Mouse (Mus musculus): ENCODE measurements around the gene Ankdd1b. TPM values are rescaled to one million over a fixed set of nuclear protein-coding genes. Genes with fewer than 3 reads are reported as not detected.
A peak's percentile ranks its signal among the peaks of the same experiment; 100 is the strongest.

The Ankdd1b gene
- total and polyA plus RNA-seq, 2 experiments: not detected

GRCm38 (mm10) chr13:96436921-96437320, 34.1 kb downstream of the Ankdd1b start:
- WGBS: 84% methylated on average over 1 of the region's 1 CpGs
- Histone ChIP-seq H3K9ac (ENCODE audit: low read depth, low read length) (no peak overlapping the region), H3K4me3 (ENCODE audit: insufficient read depth, low read depth, low read length) (no peak overlapping the region), H3K27me3 (ENCODE audit: control insufficient read depth, insufficient read depth, low read length) (no peaks in the 10 kb centered on the region), H3K36me3 (ENCODE audit: control insufficient read depth, insufficient read depth, low read length) (no peaks in the 10 kb centered on the region), H3K4me1 (ENCODE audit: control insufficient read depth, insufficient read depth, low read length) (no peaks in the 10 kb centered on the region; the same call in 1 of the 2 replicates), H3K79me2 (ENCODE audit: control insufficient read depth, insufficient read depth, low read length) (no peaks in the 10 kb centered on the region), H3K27ac (replicated peaks; ENCODE audit: insufficient read depth, low read depth, low read length) (no peak overlapping the region)
- no peak for DNase-seq (ENCODE audit: extremely low read depth, low read depth, low spot score)
- TF ChIP-seq CTCF (IDR thresholded peaks at IDR 0.05; ENCODE audit: low read depth, low read length): no peak
- no peak for TF ChIP-seq POLR2A (IDR thresholded peaks at IDR 0.05; ENCODE audit: extremely low read depth, insufficient read depth, low read length)

- H3K4me1 ChIP-seq (ENCODE audit: control insufficient read depth, insufficient read depth, low read length): peaks cover 2% of the 10 kb centered on the region
- 31% methylated on average over 13 of the region's 13 CpGs for WGBS
- no peak overlapping the region for H3K27ac ChIP-seq (replicated peaks; ENCODE audit: insufficient read depth, low read depth, low read length)
- H3K9ac ChIP-seq (ENCODE audit: low read depth, low read length): no peak overlapping the region
- H3K27me3 ChIP-seq (ENCODE audit: control insufficient read depth, insufficient read depth, low read length): no peaks in the 10 kb centered on the region
- H3K4me3 ChIP-seq (ENCODE audit: insufficient read depth, low read depth, low read length): no peak overlapping the region
- H3K79me2 ChIP-seq (ENCODE audit: control insufficient read depth, insufficient read depth, low read length): no peaks in the 10 kb centered on the region
- no peak for DNase-seq (ENCODE audit: extremely low read depth, low read depth, low spot score)
- TF ChIP-seq POLR2A (IDR thresholded peaks at IDR 0.05; ENCODE audit: extremely low read depth, insufficient read depth, low read length): no peak
- no peak for TF ChIP-seq CTCF (IDR thresholded peaks at IDR 0.05; ENCODE audit: low read depth, low read length)
- no peaks in the 10 kb centered on the region for H3K36me3 ChIP-seq (ENCODE audit: control insufficient read depth, insufficient read depth, low read length)
Measured at GRCm38 (mm10) chr13:96435793-96436192, 35.2 kb downstream of the Ankdd1b start.

- 56% methylated on average over 5 of the region's 5 CpGs for WGBS
- no peak overlapping the region for H3K27ac ChIP-seq (replicated peaks; ENCODE audit: insufficient read depth, low read depth, low read length)
- peaks cover 2% of the 10 kb centered on the region for H3K4me1 ChIP-seq (ENCODE audit: control insufficient read depth, insufficient read depth, low read length)
- no peak overlapping the region for H3K9ac ChIP-seq (ENCODE audit: low read depth, low read length)
- H3K27me3 ChIP-seq (ENCODE audit: control insufficient read depth, insufficient read depth, low read length): no peaks in the 10 kb centered on the region
- TF ChIP-seq POLR2A (IDR thresholded peaks at IDR 0.05; ENCODE audit: extremely low read depth, insufficient read depth, low read length) (no peak), CTCF (IDR thresholded peaks at IDR 0.05; ENCODE audit: low read depth, low read length) (no peak)
- no peak overlapping the region for H3K4me3 ChIP-seq (ENCODE audit: insufficient read depth, low read depth, low read length)
- H3K36me3 ChIP-seq (ENCODE audit: control insufficient read depth, insufficient read depth, low read length): no peaks in the 10 kb centered on the region
- no peak for DNase-seq (ENCODE audit: extremely low read depth, low read depth, low spot score)
- H3K79me2 ChIP-seq (ENCODE audit: control insufficient read depth, insufficient read depth, low read length): no peaks in the 10 kb centered on the region
Measured at GRCm38 (mm10) chr13:96434899-96435331, 36.1 kb downstream of the Ankdd1b start.

DNA sequence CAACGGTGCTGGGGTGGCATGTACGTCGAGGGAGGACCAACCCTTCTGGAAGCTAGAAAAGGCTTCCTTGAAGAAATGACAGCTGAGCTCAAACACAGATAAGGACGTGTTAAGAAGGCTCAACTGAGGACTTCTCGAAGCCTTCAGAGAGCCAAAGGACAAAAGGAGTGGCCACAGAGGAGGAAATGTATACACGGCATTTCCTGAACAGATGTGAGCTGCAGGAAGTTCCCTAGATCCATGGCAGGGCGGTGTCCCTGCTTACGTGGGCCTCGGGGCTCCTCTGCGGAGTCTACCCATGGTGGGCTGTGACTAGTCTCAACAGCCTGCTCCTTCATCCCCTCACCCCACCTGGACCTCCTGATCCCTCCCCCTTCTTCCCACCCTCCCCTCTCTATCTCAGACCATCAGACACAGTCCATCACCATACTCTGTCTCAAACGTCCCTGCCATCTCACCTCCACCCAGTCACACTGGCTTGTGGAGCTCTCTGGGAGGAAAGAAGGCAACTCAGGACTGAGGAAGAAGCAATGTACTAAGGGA, 37.3 kb downstream of the Ankdd1b start:
- peaks cover 2% of the 10 kb centered on the region for H3K4me1 ChIP-seq (ENCODE audit: control insufficient read depth, insufficient read depth, low read length)
- no peaks in the 10 kb centered on the region for H3K27me3 ChIP-seq (ENCODE audit: control insufficient read depth, insufficient read depth, low read length)
- no peaks in the 10 kb centered on the region for H3K79me2 ChIP-seq (ENCODE audit: control insufficient read depth, insufficient read depth, low read length)
- WGBS: 66% methylated on average over 11 of the region's 11 CpGs
- H3K36me3 ChIP-seq (ENCODE audit: control insufficient read depth, insufficient read depth, low read length): no peaks in the 10 kb centered on the region
- no peak for TF ChIP-seq CTCF (IDR thresholded peaks at IDR 0.05; ENCODE audit: low read depth, low read length)
- H3K4me3 ChIP-seq (ENCODE audit: insufficient read depth, low read depth, low read length): no peak overlapping the region
- DNase-seq (ENCODE audit: extremely low read depth, low read depth, low spot score): no peak
- H3K9ac ChIP-seq (ENCODE audit: low read depth, low read length): no peak overlapping the region
- H3K27ac ChIP-seq (replicated peaks; ENCODE audit: insufficient read depth, low read depth, low read length): no peak overlapping the region

DNA sequence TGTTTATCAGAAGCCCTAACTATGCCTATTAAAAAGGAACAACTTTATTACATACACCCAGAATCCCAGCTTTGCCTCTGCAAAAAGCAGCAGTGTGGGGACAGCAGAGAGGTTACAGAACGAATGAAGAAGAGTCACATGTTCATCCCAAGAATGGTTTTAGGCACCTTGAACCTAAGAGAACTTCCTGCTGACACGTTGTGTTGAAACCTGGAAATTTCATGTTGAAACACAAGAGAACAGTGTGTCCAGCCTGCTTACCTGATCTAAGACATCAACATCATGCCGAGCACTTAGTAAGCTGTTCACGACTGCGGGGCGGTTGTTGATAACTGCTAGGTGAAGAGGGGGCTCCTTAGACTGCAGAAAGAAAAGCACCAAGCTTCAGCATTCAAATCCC, 38.0 kb downstream of the Ankdd1b start:
- DNase-seq (ENCODE audit: extremely low read depth, low read depth, low spot score): no peak
- H3K79me2 ChIP-seq (ENCODE audit: control insufficient read depth, insufficient read depth, low read length): no peaks in the 10 kb centered on the region
- 78% methylated on average over 6 of the region's 6 CpGs for WGBS
- no peak overlapping the region for H3K27ac ChIP-seq (replicated peaks; ENCODE audit: insufficient read depth, low read depth, low read length)
- no peak overlapping the region for H3K9ac ChIP-seq (ENCODE audit: low read depth, low read length)
- no peak overlapping the region for H3K4me3 ChIP-seq (ENCODE audit: insufficient read depth, low read depth, low read length)
- H3K4me1 ChIP-seq (ENCODE audit: control insufficient read depth, insufficient read depth, low read length): peaks cover 2% of the 10 kb centered on the region
- H3K27me3 ChIP-seq (ENCODE audit: control insufficient read depth, insufficient read depth, low read length): no peaks in the 10 kb centered on the region
- TF ChIP-seq CTCF (IDR thresholded peaks at IDR 0.05; ENCODE audit: low read depth, low read length) (no peak), POLR2A (IDR thresholded peaks at IDR 0.05; ENCODE audit: extremely low read depth, insufficient read depth, low read length) (no peak)
- H3K36me3 ChIP-seq (ENCODE audit: control insufficient read depth, insufficient read depth, low read length): no peaks in the 10 kb centered on the region

DNA sequence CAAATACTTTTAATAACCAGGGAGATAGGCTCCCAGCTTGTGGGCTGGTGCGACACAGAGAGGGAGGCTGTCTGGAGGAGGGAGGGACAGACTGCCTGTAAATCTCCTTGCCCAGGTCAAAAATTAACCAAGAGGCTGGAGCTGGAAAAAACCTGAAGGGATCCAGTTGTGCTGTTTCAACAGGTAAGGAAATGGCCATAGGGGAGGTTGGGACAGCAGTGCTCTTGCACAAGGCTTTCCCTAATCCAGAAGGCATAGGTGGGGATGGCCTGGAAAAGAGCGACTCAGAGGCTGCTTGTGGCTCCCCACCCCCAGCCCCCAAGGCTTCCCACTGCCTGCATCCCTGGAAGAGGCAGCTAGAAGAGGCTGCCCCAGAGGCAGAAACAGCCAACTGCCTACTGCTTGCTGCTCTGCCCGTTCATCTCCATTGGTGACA, 38.6 kb downstream of the Ankdd1b start:
- 35% methylated on average over 3 of the region's 3 CpGs for WGBS
- Histone ChIP-seq H3K4me3 (ENCODE audit: insufficient read depth, low read depth, low read length) (no peak overlapping the region), H3K27ac (replicated peaks; ENCODE audit: insufficient read depth, low read depth, low read length) (no peak overlapping the region), H3K36me3 (ENCODE audit: control insufficient read depth, insufficient read depth, low read length) (no peaks in the 10 kb centered on the region), H3K4me1 (ENCODE audit: control insufficient read depth, insufficient read depth, low read length) (peaks cover 2% of the 10 kb centered on the region), H3K9ac (ENCODE audit: low read depth, low read length) (no peak overlapping the region), H3K79me2 (ENCODE audit: control insufficient read depth, insufficient read depth, low read length) (no peaks in the 10 kb centered on the region), H3K27me3 (ENCODE audit: control insufficient read depth, insufficient read depth, low read length) (no peaks in the 10 kb centered on the region)
- peak; percentile 76 for DNase-seq (ENCODE audit: extremely low read depth, low read depth, low spot score)
- no peak for TF ChIP-seq POLR2A (IDR thresholded peaks at IDR 0.05; ENCODE audit: extremely low read depth, insufficient read depth, low read length)
- TF ChIP-seq CTCF (IDR thresholded peaks at IDR 0.05; ENCODE audit: low read depth, low read length): no peak
